Mouse (Mus musculus) erythroblast, embryonic 14.5 days (primary cell): ENCODE data around the gene Gm29094. TPM values are rescaled to one million over a fixed set of nuclear protein-coding genes. Genes with fewer than 3 reads are reported as not detected.
"Not testable (repeated sequence)": the region's sequence is repeated elsewhere in the genome, so short reads cannot be mapped to it uniquely, and the experiment has no call there.

Experiments used
- H3K27me3 ChIP-seq: 2 replicates; pipeline ENCODE4 v1.6.1; 2012; ENCODE audit warnings: inconsistent platforms; ENCODE audit not compliant: control insufficient read depth
- H3K36me3 ChIP-seq: 2 replicates; pipeline ENCODE4 v1.6.1; 2012; ENCODE audit warnings: mild to moderate bottlenecking, inconsistent platforms; ENCODE audit not compliant: control insufficient read depth
- H3K4me1 ChIP-seq: 2 replicates; pipeline ENCODE4 v1.6.1; 2012; ENCODE audit warnings: inconsistent platforms; ENCODE audit not compliant: control insufficient read depth
- H3K4me3 ChIP-seq: replicated peaks from 2 replicates; pipeline ENCODE3; 2012; ENCODE audit warnings: moderate library complexity, mild to moderate bottlenecking, inconsistent platforms
- H3K9me3 ChIP-seq: 2 replicates; pipeline ENCODE4 v1.6.1; 2012; ENCODE audit warnings: low read length, inconsistent platforms, mixed read lengths; ENCODE audit not compliant: control insufficient read depth
- GATA1 ChIP-seq: IDR thresholded peaks from 2 replicates; pipeline ENCODE4 v1.6.1; 2012; ENCODE audit warnings: low read length, inconsistent platforms, mixed read lengths
- TAL1 ChIP-seq: IDR thresholded peaks from 3 replicates; pipeline ENCODE4 v1.6.1; 2012; ENCODE audit warnings: low read length, inconsistent platforms, mixed read lengths
- polyA plus RNA-seq: library from polyadenylated mRNA; stranded (reverse); fragments of >175 nt; gene quantifications from 2 replicates; pipeline ENCODE4 v1.2.3, GENCODE M21; 2012

Gm29094 gene
- polyA plus RNA-seq, 1 experiment, result not detected

DNA sequence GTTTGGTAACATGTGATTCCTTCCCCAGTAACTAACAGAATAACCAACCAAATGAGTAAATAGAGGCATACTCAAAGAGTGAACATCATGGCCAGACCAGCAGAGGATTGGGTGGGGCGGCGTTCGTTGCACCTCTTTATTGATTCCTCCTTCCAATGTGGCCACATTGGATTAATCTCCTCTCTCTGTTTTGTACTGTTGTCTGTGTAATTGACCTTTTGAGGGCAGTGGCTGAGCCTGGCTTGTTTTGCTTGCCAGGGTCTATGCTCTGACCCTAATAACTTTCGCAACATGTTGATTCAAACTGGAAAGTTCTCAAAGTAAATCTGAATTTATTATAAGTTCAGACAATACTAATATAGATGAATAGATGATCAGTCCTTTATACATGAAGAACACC is 20.5 kb downstream of the Gm29094 start:
- not testable (repeated sequence) for H3K4me3 ChIP-seq, H3K36me3 ChIP-seq, H3K4me1 ChIP-seq, H3K27me3 ChIP-seq, H3K9me3 ChIP-seq

DNA sequence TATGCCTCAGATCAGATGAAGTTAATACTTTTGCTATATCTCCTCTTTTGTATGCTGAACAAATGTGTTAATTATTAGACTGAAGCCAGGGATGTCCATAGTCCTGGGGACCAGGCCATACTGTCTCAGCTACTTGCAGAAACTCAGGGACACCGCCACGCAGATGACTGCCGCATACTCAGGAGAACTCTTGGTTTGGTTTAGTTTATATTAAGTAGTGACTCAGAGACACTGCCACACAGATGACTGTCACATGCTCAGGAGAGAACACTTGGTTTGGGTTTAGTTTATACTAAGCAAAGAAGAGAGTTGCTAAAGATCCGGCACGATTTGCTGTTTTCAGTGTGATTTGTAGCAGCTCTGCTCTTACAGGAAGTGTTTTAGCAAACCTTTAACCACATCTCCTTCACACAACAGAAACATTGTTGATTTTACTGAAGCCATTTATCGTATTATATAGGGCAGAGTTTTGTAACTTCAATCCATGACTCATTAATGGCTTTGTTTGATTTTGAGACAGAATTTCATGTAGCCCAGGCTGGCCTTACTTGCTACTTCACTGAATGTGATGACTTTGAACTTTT is 21.6 kb downstream of the Gm29094 start:
- not testable (repeated sequence) for H3K4me3 ChIP-seq, H3K4me1 ChIP-seq, H3K36me3 ChIP-seq, H3K9me3 ChIP-seq, H3K27me3 ChIP-seq

DNA sequence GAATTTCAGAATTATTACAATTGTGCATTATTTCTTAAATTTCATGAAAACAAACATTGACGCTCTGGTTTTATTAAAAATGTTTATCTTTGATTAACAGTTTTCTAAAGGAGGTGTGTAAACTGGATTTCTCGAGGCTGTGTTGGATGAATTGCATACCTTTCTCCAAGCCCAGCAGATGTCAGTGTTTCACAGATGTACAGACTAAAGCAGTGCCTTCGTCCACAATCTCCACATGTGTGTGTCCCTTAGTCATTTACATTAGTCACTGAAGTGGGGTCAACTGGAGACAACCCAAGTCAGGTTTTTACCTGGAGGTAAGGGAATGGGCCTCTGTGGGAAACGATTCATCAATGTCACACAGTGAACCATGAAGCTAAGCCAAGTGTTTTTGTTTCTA is 26.9 kb downstream of the Gm29094 start:
- H3K4me3 ChIP-seq, result no peak overlapping the region
- no peaks in the 10 kb centered on the region for H3K9me3 ChIP-seq
- H3K36me3 ChIP-seq, result no peaks in the 10 kb centered on the region
- no peaks in the 10 kb centered on the region for H3K4me1 ChIP-seq
- no peaks in the 10 kb centered on the region for H3K27me3 ChIP-seq
- TF ChIP-seq GATA1 (no peak), TAL1 (no peak)

DNA sequence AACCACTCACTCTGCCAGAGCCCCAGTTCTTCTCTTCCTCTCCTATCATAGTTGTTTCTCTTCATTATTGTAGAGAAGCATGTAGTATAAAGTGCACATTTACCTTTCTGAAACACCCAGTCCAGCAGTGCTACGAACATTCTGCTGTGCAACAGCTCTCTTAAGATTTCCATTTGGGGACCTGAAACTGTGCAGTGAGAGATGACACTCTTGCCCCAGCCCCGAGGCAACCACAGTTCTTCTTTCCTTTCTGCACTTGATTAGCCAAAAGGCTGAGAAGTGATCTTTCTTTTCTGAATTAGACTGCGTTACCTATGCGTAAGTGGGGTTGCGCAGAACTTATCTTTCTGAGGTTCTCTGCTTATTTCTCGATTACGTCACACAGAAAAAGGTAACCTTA is 28.9 kb downstream of the Gm29094 start:
- no peaks in the 10 kb centered on the region for H3K4me1 ChIP-seq
- no peak for TF ChIP-seq TAL1
- no peak for TF ChIP-seq GATA1
- no peaks in the 10 kb centered on the region for H3K27me3 ChIP-seq
- H3K9me3 ChIP-seq, result no peaks in the 10 kb centered on the region
- no peaks in the 10 kb centered on the region for H3K36me3 ChIP-seq
- no peak overlapping the region for H3K4me3 ChIP-seq

DNA sequence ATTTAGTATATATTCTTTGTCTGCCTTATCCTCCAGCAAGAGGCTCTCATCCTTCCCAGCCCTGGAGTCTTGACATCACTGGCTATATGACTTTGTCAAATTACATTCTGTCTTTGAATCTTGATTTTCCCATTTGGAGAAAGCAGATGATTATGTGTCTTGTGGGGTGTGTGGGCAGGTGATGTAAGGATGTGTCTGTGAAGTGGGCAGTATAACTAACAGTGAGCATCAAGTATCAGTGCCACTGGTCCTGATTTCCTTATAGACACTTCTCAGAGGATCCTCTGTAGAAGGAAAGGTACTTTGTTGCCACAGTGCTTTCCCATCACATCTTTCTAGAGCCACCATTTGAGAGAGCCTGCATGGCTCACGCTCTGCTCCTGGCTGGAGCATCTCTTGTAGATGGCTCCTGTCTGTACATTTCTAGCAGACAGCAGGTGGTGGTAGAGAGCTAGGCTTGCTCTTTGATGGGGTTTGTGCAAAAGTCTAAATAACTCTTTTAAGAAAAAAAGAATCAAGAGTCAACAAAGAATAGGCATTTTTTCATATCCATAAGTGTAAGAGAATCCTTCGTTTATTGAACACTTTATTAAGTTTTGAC is 31.8 kb downstream of the Gm29094 start:
- H3K4me3 ChIP-seq, H3K9me3 ChIP-seq, H3K4me1 ChIP-seq, H3K36me3 ChIP-seq, H3K27me3 ChIP-seq: not testable (repeated sequence)

DNA sequence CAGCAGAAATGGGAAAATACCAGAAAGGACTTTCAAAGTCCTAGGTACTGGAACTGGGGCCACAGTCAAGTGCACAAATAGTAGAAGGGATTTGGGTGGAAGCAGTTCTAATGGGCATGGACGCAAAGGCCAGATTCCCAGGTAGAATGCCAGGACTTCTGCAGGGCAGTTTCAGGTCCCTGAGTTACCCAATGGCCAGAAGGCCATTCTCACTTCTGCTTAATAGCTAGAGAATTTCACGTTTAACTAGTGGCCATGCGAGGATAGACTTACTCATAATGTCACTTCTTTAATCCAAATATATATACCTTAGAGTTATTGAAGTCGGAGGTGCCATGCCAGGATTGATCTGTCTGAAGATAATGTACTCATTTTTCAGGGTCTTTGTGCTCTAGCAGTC is 38.0 kb downstream of the Gm29094 start:
- not testable (repeated sequence) for H3K4me1 ChIP-seq, H3K27me3 ChIP-seq, H3K9me3 ChIP-seq, H3K36me3 ChIP-seq, H3K4me3 ChIP-seq

DNA sequence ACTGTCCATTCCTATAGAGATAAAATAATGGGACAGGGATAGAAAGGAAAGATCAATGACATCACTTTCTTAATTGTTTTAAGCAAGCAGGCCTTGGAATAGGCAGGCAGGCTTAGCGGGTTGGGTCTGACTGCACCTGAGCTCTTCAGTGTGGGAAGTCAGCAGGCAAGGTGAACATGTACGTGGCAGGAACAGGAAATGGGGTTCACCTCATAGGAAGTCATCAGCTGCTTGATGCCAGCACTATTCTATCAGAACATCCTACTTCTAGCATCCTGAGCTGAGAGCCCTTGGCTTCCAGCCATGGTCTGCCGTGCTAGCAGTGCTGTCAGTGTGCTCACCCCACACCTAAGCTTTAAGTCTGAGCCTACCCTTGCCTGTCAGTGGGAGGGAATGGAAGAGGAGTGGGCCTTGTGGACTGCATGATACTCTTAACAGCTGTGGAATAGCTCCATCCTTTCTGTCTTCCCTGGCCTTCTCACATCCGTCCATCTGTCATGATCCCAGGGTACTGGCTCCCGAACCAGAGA is 39.9 kb downstream of the Gm29094 start:
- H3K36me3 ChIP-seq, H3K4me1 ChIP-seq, H3K27me3 ChIP-seq, H3K9me3 ChIP-seq, H3K4me3 ChIP-seq: not testable (repeated sequence)

DNA sequence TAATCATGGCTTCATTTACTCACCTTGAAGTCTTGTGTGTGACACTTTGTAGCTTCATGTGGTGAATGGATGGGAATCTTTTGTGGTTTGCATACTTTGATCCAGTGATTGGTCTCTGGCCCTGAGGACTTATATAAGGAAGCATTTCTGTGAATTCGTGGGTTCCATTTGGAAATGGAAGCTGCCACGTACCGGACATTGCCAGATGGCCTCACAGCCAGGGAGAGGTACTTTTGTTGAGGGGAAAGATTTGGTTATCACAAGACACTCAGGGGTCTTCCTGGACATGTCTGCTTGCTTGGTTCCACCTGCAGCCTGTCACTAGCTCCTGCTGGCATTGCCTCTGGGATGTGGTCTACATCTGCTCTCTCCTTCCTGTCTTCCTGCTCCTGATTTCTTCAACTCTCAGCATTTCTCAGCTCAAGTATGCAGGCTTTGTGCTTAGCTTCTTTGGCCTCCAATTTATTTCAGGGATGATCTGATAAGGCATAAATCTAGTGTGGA is 41.4 kb downstream of the Gm29094 start:
- H3K9me3 ChIP-seq, H3K36me3 ChIP-seq, H3K4me1 ChIP-seq, H3K27me3 ChIP-seq, H3K4me3 ChIP-seq: not testable (repeated sequence)

DNA sequence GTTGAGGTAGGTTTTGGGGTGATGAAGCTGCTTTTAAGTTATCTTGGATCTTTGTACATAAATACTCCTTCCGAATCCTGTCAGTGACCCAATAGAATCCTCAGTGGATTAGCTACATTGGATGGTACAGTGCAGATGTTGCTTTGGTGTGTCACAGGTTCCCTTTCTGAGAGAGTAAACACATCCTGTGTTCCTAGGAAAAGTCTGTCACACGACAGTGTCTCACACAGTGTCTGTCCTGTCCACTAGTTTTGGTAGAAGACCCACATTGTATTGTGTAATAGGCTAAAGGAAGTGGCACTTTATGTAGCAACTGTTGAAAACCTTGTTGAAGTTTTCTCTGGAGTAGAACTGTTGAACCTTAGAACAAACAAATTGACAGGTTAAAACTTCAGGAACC is 54.2 kb downstream of the Gm29094 start:
- no peak overlapping the region for H3K4me3 ChIP-seq
- no peaks in the 10 kb centered on the region for H3K36me3 ChIP-seq
- TF ChIP-seq TAL1 (no peak), GATA1 (no peak)
- H3K9me3 ChIP-seq, result no peaks in the 10 kb centered on the region
- H3K27me3 ChIP-seq, result no peaks in the 10 kb centered on the region
- no peaks in the 10 kb centered on the region for H3K4me1 ChIP-seq

DNA sequence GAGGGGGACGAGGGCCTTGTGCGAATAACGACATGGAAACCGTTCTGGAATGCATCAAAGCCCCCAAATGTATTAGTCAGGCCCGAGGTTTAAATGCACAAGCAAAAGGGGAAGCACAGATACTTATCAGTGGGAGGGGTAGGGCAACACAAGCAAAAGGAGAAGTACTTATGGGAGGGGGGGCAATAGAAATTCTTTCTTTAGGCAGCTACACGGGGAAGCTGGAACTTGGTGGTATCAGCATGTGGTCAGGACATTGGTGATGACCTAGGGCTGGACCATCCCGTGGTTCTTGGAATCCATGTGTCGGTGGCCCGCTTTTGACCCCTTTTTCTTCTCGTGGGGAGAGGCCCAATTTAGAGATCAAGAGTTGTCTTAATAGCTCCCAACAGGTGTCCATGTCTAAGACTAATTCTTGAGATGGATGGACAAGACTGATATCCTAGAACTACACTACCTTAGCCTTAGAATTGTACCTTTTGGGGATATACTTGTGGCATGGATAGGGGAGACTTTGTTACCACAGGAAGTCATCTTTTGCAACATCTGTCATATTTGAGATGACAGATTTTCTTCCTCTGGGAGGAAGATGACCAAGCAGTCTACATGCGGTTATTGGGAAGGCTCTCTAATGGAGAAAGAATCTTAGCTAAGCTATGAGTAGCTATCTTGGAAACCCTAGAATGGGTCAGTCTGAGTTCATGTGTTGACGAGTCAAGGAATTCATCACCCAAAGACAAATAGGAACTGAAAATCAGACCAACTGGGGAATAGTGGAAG is 57.6 kb downstream of the Gm29094 start:
- TF ChIP-seq GATA1, result no peak
- no peak for TF ChIP-seq TAL1

More for the DNA sequence above, 57.6 kb downstream of the Gm29094 start:
- Histone ChIP-seq H3K36me3 (no peaks in the 10 kb centered on the region), H3K9me3 (no peaks in the 10 kb centered on the region), H3K27me3 (no peaks in the 10 kb centered on the region), H3K4me3 (no peak overlapping the region), H3K4me1 (no peaks in the 10 kb centered on the region)
